Mouse (Mus musculus): Measurements from ENCODE around the gene Dbn1. TPM values are rescaled to one million over a fixed set of nuclear protein-coding genes. Genes with fewer than 3 reads are reported as not detected.

Dbn1 gene
- total RNA-seq, 2 experiments from 2014 or later: 5.7 to 6.4 TPM

DNA sequence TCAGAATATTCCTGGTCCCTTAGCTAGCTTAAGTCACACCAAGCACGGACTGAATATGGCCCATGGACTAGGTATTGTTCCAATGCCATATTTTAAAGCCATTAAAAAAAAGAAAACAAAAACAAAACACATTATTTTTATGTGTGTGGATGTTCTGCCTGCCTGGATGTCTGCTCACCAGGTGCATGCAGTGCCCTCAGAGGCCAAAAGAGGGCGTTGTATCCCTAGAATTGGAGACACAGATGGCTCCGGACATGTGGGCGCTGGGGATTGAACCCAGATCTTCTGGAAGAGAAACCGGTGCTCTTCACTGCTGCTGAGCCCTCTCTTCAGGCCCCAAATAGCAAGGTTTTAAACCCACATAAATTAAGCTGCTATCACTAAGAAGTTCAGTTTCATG is 9.9 kb downstream of the Dbn1 start:
- peak in 1 of 2 experiments; percentile 32 for DNase-seq

DNA sequence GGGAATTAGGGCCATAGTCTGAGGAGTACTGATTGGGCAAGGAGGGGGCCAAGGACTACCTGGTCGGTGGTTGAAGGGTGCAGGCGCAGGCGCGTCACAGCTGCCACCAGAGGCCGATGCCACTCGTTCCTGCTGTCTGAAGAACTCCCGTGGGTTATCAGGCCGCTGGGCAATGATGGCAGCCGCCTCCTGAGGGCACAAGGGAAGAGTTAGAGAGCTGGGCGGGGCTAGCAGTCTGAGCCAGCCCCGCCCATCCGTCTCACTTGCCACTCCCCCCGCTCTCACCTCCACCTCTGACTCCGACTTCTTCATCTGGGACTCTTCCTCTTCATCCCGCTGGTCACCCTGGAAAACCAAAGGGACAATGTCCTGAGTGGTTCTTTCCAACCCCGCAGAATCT is 10.4 kb downstream of the Dbn1 start:
- DNase-seq: no peak

DNA sequence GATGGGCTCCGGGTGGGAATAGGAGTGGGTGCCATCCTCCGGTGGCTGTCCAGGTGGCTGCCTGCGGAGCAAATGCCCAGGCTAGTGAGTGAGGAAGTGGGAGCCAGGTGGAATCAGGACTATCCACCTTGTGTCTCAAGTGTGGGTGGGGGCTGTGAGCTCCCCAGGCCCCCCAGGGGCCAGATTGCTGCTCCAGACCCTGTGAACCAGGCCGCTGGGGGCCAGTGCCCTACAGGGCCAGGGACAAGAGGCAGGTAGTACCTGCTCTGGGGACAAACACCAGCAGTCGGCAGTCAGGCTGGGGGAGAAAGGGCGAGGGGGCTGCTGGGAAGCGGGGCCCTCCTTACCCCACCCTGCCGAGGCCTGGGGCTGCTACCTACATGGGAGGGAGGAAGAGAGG is 11.7 kb downstream of the Dbn1 start:
- no peak for DNase-seq

DNA sequence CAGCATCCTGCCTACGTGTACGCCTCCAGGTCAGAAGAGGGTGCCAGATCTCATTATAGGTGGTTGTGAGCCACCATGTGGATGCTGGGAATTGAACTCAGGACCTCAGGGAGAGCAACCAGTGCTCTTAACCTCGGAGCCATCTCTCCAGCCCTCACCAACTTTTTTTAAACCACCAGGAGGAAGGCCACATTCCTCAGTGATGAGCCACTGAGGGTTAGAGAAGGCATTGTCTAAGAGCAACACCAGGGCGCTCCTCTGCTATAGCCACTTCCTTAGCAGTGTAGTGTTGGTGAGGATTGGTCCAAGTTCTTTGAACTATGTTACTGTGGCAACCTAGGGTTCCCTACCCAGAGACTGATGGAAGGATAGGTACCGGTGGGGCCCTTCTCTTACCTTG is 12.2 kb downstream of the Dbn1 start:
- no peak for DNase-seq

DNA sequence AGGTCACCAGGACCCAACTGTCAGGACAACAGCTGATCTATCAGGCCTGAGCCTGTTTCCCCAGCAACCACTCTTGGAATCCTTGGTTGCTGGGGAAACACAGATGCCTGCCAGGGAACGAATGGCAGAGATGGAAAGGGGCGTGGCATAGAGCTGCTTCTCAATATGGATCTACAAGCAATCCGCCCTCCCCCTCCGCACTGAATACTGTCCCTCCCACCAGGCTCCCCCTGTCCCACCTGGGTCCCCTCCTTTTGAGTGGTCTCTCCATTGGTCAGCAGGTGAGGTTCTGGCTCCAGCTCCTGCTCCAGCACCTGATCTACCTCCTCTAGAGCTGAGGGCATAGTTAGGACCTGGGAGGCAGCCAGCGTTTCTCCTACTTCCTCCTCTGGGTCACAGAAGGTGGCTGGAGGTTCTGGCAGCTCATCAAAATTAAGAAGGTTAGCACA is 13.3 kb downstream of the Dbn1 start:
- DNase-seq: no peak

DNA sequence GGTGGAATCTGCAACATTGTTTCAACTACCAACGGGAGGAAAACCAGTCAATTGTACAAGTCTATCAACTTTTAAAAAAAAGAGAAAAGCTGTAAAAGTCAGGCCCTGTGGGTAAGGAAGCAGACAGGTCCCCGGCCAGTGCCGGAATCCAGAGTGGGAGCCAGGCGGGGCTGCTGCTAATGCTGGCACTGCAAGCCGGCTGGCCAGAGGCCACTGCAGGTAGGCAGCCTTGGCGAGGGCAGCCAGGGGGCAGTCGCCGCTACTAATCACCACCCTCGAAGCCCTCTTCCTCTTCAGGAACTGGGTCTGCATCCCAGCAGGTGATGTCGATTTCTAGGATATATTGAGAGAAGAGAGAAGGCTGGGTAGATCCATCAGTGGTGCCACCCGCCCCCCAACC is 13.9 kb downstream of the Dbn1 start:
- no peak for DNase-seq

DNA sequence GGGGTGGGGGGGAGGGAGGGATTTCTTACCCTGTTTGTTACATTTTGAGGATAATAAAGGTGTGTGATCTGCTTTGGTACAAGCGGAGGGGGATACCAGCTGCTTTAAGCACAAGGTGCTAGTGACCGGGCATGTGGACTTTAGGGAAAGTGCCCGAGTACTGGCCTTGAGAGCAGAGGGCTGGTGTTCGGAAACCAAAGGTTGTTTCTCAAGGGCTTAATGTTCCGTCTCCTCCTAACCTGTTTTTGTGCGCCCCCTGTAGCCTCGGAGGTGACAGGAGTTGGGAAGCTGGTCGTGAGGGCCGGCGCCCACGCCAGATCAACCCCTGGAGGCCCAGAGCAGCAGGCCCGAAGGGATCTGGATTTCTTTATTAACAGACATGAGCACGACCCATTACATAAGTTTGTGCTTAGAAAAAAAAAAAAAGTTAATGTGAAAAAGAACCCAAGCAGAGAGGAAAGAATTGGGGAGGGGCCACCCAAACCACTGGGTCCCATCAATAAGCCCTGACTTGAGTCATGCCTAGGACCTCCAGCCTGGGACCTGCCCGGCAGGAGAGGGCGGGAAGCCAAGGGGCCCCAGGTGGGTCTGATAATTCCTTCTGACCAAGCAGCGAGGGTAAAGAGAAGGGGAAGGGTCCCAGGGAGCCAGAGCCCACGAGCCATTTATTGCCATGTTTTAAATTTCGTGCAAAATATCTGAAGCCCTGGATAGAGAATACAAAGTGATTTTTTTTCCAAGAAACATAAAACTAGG is 14.7 kb downstream of the Dbn1 start:
- DNase-seq: peak in 1 of 2 experiments; percentile 49

DNA sequence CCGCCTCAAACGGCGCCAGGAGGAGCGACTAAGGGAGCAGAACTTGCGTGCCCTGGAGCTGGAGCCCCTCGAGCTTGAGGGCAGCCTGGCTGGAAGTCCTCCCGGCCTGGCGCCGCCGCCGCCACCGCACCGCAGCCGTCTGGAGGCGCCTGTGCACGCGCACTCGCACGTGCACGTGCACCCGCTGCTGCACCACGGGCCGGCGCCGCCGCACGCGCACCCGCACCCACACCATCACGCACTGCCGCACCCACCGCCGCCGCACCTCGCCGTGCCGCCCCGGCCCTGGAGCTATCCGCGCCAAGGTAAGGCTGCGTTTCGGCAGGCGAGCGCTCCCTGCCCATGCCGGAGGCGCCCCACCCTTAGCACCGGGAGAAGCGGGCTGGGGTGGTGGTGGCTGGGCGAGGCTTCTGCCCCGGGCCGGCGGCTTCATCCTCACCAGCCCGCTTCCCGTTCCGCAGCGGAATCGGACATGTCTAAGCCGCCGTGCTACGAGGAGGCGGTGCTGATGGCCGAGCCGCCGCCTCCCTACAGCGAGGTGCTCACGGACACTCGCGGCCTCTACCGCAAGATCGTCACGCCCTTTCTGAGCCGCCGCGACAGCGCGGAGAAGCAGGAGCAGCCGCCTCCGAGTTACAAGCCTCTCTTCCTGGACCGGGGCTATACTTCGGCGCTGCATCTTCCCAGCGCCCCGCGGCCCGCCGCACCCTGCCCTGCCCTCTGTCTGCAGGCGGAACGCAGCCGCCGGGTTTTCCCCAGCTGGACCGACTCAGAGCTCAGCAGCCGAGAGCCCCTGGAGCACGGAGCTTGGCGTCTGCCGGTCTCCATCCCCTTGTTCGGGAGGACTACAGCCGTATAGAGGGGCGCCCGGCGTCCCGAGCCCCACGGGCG is 15.5 kb downstream of the Dbn1 start:
- DNase-seq: peak; percentile 65 to 66

DNA sequence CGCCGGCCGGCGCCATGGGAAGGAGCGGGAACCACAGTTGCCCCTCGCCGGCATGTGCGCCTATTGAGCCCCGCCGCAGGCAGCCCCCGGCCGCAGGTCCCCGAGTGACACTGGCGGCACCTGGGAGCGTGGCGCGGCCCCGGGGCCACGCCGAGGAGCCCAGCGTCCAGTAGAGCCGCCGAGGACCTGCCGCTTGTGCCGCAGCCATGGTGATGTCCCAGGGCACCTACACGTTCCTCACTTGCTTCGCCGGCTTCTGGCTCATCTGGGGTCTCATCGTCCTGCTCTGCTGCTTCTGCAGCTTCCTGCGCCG is 16.1 kb downstream of the Dbn1 start:
- no peak for DNase-seq

DNA sequence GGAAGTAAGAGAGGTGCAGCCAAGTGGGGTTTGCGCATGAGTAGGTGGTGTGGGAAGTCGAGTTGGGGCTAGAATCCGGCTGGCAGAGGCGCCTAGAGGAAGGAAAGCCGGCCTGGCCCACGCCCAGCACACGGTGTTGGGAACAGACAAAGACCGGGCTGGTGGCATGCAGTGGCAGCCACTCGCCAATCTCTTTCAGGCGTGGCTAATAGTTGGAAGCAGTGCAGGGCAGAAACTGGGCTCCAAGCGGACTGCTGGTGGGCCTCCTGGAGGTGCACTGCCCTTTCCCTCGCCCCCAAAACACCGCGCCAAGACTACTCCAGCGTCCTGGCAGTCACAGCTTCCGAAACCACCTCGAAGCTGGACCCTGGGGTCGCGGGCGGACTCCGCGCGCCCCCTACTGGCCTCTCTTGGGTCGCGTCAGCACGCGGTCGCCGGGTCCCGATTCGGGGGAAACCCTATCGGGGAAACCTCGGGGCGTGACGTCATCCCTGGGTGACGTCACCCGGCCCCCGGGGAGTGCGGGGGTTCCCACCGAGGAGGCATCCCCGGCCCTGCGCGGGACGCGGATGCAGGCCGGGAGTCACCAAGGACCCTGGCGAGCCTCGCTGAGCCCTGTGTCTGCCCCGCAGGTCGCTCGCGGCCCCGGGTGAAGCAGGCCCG is 16.6 kb downstream of the Dbn1 start:
- peak; percentile 89 to 90 for DNase-seq

DNA sequence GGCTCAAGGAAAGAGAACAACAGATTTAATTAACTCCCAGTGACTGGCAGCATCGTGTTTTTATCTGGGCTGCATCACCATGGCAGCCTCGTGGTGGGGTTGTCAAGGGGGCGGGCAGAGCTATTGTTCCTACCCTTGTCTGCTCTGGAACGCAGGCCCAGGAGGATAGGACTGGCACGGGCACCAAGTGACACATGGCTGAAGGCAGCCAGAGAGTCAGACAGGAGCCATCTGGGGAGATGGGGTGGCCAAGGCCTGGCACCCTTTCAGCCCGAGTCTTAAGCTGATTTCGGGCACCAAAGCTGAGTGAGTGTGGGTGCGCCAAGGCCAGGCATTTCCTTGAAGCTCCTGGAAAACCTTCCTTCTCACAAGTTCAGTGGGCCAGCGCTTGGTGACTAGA is 17.5 kb downstream of the Dbn1 start:
- DNase-seq: no peak

DNA sequence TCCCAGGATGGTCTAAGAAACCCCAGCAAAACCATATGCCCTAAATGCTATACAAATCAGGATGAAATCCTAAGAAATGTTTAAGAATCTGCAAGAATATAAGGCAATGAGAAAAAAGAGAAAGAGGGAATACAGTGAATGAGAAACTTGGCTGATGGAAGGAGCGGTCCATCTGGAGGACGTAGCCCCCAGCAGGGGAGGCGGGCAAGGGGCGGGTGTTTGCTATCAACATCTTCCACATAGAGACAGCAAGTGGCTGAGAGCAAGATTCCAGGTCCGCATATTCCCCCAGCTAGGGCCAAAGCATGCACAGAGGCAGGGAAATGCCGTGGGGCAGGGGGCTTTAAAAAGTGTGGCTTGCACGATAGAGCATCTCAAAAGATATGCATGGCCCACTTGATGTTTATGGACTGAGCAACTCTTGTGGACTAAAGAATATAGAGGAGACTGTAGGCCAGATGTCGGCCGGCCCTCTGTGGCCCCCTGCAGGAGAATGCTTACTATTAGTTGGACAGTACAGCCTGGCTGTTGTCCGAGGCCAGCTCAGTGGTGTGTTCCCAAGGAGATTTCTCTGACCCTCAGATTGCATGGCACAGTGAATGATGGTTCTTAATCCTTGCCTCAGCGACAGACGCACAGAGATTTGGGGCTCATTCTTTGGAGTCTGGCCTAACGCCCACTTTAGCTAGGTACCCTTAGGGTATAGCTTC is 18.9 kb downstream of the Dbn1 start:
- peak in 1 of 2 experiments; percentile 62 for DNase-seq

DNA sequence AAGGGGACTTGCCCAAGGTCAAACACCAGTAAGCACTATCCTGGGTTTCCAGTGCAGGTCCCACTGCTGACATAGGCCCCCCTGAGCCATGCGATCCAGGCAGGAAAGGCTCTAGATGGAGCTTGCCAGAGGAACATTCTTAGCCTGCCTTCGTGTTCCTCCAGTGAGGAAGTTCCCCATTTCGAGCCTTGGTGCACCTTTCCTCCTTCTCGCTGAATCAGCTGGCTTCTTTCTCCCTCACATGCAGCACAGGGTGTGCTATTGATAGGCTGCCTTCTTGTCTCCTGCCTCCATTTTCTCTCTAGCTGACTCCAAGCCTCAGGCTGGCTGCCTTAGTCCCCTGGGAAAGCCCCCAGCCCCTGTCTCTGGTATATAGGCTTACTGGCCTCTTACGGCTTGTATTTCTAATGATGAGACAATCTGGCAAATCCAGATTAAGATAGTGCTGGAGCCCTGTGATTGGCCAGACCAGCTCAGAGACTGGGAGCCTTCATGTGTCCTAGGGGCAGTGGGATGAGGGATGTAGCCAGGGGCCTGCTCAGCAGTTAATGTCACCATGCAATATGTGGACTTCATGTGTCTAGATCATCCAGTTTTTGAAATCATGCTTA is 22.0 kb downstream of the Dbn1 start:
- DNase-seq: no peak

DNA sequence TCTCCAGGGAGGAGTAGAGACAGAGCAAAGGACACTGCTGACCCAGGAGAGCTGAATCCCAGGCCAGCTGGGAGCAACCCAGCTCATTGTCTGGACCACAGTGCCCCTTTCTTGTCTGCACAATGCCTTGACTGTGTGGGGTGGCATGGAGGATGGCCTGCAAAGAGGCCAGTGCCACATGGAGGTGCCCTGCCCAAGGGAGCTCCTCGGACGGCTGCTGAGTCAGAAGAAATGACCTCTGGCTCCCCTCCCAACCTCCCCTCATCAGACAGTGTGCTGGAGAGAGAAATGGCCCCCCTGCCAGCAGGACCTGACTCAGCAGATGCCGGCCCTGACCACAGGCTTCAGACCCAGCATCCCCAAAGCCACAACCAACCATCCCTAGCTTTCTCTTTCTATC is 22.7 kb downstream of the Dbn1 start:
- no peak for DNase-seq

DNA sequence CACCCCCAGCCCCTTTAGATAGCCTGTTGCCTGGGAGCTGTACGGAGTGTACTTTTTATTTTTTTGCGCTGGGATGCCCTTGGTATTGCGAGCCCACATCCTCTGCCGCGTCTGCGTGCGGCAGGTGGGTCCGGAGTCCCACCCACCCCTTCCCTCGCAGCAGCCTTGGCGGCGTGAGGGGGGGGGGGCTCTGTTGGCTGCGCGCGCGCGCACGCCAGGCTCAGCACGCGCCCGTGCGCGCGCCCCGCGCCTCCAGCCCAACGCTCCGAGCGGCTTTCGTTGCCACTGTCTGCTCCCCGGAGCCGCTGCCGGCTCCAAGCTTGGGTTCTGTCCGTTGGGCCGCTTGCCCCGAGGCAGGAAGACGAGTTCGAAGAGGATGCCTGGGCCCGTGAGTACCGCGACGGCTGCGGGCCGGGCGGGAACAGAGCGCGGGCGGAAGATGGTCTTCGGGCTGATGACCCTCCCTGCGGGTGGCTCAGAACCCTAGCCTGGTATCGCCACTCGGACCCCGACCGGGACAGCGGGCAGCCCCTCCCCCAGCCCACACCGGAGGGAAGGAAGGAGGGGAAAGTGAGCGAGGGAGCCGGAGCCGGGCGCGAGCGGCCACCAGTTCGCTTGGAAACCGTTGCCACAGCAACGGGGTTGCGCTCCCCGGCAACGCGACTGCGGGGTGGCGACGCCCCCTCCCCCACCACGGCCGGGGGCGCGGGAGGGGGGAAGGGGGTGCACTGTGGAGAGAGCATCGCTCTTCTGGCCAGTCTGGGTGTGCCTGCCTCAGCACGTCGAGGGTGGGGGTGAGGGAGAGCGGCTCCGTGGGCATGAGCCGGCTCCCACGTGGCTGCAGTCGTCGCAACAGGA is 23.7 kb downstream of the Dbn1 start, which contains the start of gene Prr7:
Prr7 (plus strand) TSS at position 241 of the 858 bp plus-strand sequence.
- peak in 1 of 2 experiments; percentile 49 for DNase-seq

DNA sequence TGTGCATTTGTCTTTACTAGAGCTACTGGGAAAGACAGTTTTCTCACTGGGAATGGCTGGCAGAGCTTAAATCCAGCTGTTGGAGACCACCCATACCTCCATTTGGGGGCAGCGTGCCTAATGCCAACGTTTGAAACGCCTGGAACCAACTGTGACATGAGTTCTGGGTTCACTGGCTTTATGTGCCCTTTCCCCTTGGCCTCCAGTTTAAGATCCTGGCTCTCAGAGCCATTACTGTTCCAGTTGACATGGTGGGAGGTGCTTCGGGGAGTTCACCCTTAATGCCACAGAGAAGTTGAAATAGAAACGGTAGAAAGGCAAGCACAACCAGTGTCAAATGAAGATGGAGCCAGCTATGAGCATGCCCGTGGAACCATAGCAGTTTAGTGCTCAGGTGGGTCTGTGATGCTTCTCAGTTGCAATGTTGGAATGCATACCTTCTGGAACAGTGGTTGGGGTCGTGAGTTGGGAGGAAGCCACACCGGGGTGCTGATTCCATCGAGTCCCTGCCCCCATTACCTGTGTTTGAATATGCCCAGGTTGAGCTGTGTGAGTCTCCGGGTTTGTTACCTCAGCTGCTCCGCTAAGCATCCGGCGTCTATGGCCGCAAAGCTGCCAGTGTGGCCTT is 24.4 kb downstream of the Dbn1 start:
- DNase-seq: peak in 1 of 2 experiments; percentile 33

DNA sequence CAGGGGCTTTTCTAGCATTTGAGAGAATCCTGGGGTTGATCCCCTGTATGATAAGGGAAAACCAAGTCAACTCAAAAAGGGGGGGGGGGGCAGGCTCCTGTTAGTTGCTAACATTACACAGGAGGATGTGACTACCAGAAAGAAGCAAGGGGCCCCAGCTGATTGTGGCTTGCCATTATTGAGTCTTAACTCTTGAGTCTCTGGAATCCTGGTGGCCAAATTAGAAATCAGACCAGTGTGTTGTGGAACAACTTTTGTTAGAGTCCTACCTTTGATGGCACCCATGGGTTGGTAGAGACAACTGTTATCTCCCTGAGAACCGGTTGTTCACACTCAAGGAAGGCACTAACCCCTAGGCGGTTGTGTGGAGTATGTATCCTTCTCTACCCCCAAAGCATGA is 24.9 kb downstream of the Dbn1 start:
- DNase-seq: no peak

DNA sequence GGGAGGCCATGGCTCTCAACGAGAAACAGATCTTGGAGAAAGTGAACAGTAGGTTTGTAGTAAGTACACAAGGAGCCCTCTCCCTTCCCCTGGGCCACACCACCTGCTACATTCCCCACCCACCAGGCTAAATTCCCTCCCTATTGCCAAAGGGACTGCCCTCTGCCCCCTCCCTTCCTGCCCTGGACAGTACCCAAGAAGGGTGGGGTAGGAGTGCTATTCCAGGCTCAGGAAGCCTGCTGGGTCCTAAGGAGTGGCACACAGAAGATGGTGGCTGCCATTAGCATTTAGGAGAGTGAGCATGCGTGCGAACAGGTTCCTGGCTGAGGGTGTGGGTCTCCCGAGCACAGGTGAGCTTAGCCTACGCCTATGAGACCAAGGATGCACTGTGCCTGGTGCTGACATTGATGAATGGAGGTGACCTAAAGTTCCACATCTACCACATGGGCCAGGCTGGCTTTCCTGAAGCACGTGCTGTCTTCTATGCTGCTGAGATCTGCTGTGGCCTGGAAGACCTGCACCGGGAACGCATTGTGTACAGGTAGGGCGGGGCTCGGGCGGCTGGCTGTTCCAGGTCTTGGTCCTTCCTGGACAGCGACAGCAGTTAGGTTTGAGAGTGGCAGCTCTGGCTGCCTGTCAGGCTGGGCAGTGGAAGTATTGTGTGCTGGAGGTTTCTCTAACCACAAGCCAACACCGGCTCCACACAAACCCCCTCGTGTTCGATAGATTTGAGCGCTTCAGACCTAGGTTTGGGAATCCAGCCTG is 35.9 kb downstream of the Dbn1 start:
- peak; percentile 68 to 78 for DNase-seq

DNA sequence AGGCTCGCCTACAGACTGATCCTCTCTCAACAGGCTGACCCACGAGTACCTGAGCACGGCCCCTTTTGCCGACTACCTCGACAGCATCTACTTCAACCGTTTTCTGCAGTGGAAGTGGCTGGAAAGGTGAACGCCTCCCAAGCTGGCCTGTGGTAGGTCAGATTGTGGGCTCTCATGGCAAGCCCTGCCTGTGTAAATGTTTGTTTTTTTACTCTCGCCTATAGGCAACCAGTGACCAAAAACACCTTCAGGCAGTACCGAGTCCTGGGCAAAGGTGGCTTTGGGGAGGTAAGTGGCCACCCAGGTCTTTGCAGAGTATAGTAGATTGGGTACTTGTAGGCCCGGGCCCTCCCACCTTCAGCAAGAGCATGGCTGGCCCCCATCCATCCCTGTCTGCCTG is 36.6 kb downstream of the Dbn1 start:
- DNase-seq: no peak
